Mouse (Mus musculus) thymus, postnatal 36 days (tissue): Measurements from ENCODE around the gene Ncoa3.

ENCODE experiments used
- DNase-seq, 2 experiments: peaks; one replicate each; pipeline ENCODE4 v3.0.0; 2022; ENCODE audit warnings: mixed read lengths in 2 of 2

The Ncoa3 gene

GRCm38 (mm10) chr2:166042542-166042941, 50.1 kb downstream of the Ncoa3 start:
- DNase-seq, result no peak

- no peak for DNase-seq
Observed at GRCm38 (mm10) chr2:166045006-166045405, 52.6 kb downstream of the Ncoa3 start.

GRCm38 (mm10) chr2:166045549-166046501, 53.4 kb downstream of the Ncoa3 start:
- peak in 1 of 2 experiments; percentile 19 for DNase-seq

- no peak for DNase-seq
Observed at GRCm38 (mm10) chr2:166047931-166048330, 55.5 kb downstream of the Ncoa3 start.

- DNase-seq, result no peak
Observed at GRCm38 (mm10) chr2:166048852-166049251, 56.4 kb downstream of the Ncoa3 start.

GRCm38 (mm10) chr2:166051421-166051820, 59.0 kb downstream of the Ncoa3 start:
- DNase-seq, result no peak

GRCm38 (mm10) chr2:166051966-166052365, 59.5 kb downstream of the Ncoa3 start:
- no peak for DNase-seq

- no peak for DNase-seq
Observed at GRCm38 (mm10) chr2:166054002-166054539, 61.6 kb downstream of the Ncoa3 start.

- peak; percentile 46 to 52 for DNase-seq
Observed at GRCm38 (mm10) chr2:166059684-166060423, 67.4 kb downstream of the Ncoa3 start.

- DNase-seq, result no peak
Observed at GRCm38 (mm10) chr2:166062008-166062407, 69.6 kb downstream of the Ncoa3 start.

- no peak for DNase-seq
Observed at GRCm38 (mm10) chr2:166062431-166062830, 70.0 kb downstream of the Ncoa3 start.

- no peak for DNase-seq
Observed at GRCm38 (mm10) chr2:166066434-166066833, 74.0 kb downstream of the Ncoa3 start.

- DNase-seq, result no peak
Observed at GRCm38 (mm10) chr2:166068261-166068660, 75.8 kb downstream of the Ncoa3 start.

- no peak for DNase-seq
Observed at GRCm38 (mm10) chr2:166069164-166069563, 76.7 kb downstream of the Ncoa3 start.

- no peak for DNase-seq
Observed at GRCm38 (mm10) chr2:166069738-166070137, 77.3 kb downstream of the Ncoa3 start.

- DNase-seq, result no peak
Observed at GRCm38 (mm10) chr2:166071481-166071880, 79.0 kb downstream of the Ncoa3 start.

GRCm38 (mm10) chr2:166071889-166072288, 79.5 kb downstream of the Ncoa3 start:
- no peak for DNase-seq

- DNase-seq, result no peak
Observed at GRCm38 (mm10) chr2:166073082-166073481, 80.6 kb downstream of the Ncoa3 start.

GRCm38 (mm10) chr2:166074322-166074721, 81.9 kb downstream of the Ncoa3 start:
- DNase-seq, result no peak

- DNase-seq, result no peak
Observed at GRCm38 (mm10) chr2:166077371-166077770, 84.9 kb downstream of the Ncoa3 start.

GRCm38 (mm10) chr2:166079231-166079630, 86.8 kb downstream of the Ncoa3 start:
- no peak for DNase-seq

GRCm38 (mm10) chr2:166079961-166080885, 87.8 kb downstream of the Ncoa3 start:
- no peak for DNase-seq
